Mouse (Mus musculus) small intestine, adult 2 months (tissue): ENCODE measurements around the gene Cept1.

Experiments used
- CTCF ChIP-seq: fragments of 200-500 bp; IDR thresholded peaks from 2 replicates; pipeline ENCODE4 v1.5.1; 2012; ENCODE audit warnings: low read depth, mild to moderate bottlenecking, control low read depth, inconsistent platforms, low read length, moderate library complexity, mixed read lengths; ENCODE audit not compliant: insufficient replicate concordance, insufficient read length; ENCODE audit errors: extremely low read depth
- POLR2A ChIP-seq: fragments of 200-500 bp; IDR thresholded peaks from 2 replicates; pipeline ENCODE4 v1.6.1; 2012; ENCODE audit warnings: low read depth, mild to moderate bottlenecking, control low read depth, inconsistent platforms, low read length, moderate library complexity

DNA sequence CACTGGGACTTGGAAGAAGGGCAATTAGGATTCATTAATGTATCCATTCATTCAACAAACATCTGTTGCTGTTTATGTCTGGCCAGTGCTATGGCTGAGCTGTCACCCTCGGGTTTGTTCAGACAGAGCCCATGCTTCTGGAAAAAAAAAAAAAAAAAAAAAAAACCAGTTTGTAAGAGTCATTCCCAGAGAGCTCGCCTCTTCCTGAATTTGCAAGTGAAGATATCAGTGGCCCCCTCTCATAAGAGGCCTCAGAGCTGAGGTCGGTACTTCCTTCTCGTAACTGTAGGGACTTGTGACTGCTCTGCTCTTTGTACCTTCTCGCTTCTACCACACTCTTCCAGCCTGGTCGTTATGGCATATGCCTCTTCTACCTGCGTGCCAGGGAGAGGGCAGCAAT, 64.3 kb downstream of the Cept1 start:
- TF ChIP-seq POLR2A (0 out of 2 replicates have a peak, but pooled peaks have one; percentile 23), CTCF (no peak)
